Mouse (Mus musculus) Patski (cell line): ENCODE measurements at regions not wholly inside any gene's neighbourhood (a gene's known extent, or its start where the extent isn't known, plus 50 kb on each side); places are given as distances from the start of the nearest gene placed in this dataset.

Experiments
- ATAC-seq: fragments of 100-300 bp; one replicate; pipeline ENCODE4 v1.8.0; 2021
- CTCF ChIA-PET: fragments of 350-600 bp; sonication (Branson Sonifier 250); formaldehyde crosslinking; loops from one replicate; lab custom pipeline; 2022; ENCODE audit warnings: inconsistent platforms; lab: Charles Lee
- POLR2A ChIA-PET: fragments of 350-600 bp; sonication (Branson Sonifier 250); formaldehyde crosslinking; loops from one replicate; lab custom pipeline; 2022; ENCODE audit warnings: antibody characterized with exemption, inconsistent platforms; lab: Charles Lee
- DNase-seq: peaks from one replicate; pipeline ENCODE4 v3.0.0-alpha.2; 2011; ENCODE audit warnings: low read depth, low spot score
- H3K27me3 ChIP-seq: fragments of 371-371 bp; one replicate; pipeline ENCODE4 v1.5.1; 2021
- CTCF ChIP-seq: fragments of 100-300 bp; IDR thresholded peaks from one replicate; pipeline ENCODE4 v1.5.1; 2021
- in situ Hi-C: fragments of 300-500 bp; cut with MboI; formaldehyde crosslinking; loops from 3 replicates; pipeline ENCODE4 v1.11.1; 2018; ENCODE audit warnings: low pct_unique_long_range_greater_than_20kb, mixed read lengths

- CTCF ChIA-PET: no interaction called here
- ATAC-seq (no peak), DNase-seq (no peak)
- POLR2A ChIA-PET: no interaction called here
- peaks cover 5% of the 10 kb centered on the region for H3K27me3 ChIP-seq
- in situ Hi-C loops: no loop called here
- TF ChIP-seq CTCF: no peak
Observed at GRCm38 (mm10) chr11:19596336-19596735, 327.8 kb upstream of the Spred2 start.

- in situ Hi-C loops: no loop called here
- H3K27me3 ChIP-seq: no peaks in the 10 kb centered on the region
- DNase-seq (no peak), ATAC-seq (no peak)
- POLR2A ChIA-PET: no interaction called here
- CTCF ChIA-PET: no interaction called here
- no peak for TF ChIP-seq CTCF
Observed at GRCm38 (mm10) chr11:19599433-19599832, 324.7 kb upstream of the Spred2 start.

GRCm38 (mm10) chr11:19601216-19601938 lies 322.8 kb upstream of the Spred2 start:
- no peak for TF ChIP-seq CTCF
- CTCF ChIA-PET: no interaction called here
- POLR2A ChIA-PET: no interaction called here
- ATAC-seq (no peak), DNase-seq (no peak)
- peaks cover 3% of the 10 kb centered on the region for H3K27me3 ChIP-seq
- in situ Hi-C loops: no loop called here

GRCm38 (mm10) chr11:19602496-19602895 lies 321.7 kb upstream of the Spred2 start:
- in situ Hi-C loops: no loop called here
- peaks cover 3% of the 10 kb centered on the region for H3K27me3 ChIP-seq
- no peak for DNase-seq
- ChIA-PET POLR2A (no interaction called here), CTCF (no interaction called here)
- ATAC-seq: no peak
- no peak for TF ChIP-seq CTCF

GRCm38 (mm10) chr11:19605602-19606001 lies 318.6 kb upstream of the Spred2 start:
- in situ Hi-C loops: no loop called here
- no peak for DNase-seq

GRCm38 (mm10) chr11:19606943-19607342 lies 317.2 kb upstream of the Spred2 start:
- ChIA-PET POLR2A (no interaction called here), CTCF (no interaction called here)
- H3K27me3 ChIP-seq: peaks cover 19% of the 10 kb centered on the region
- in situ Hi-C loops: no loop called here
- no peak for DNase-seq
- ATAC-seq: no peak
- no peak for TF ChIP-seq CTCF

More at GRCm38 (mm10) chr11:19605602-19606001, 318.6 kb upstream of the Spred2 start:
- ATAC-seq: no peak
- CTCF ChIA-PET: no interaction called here
- no peak for TF ChIP-seq CTCF
- H3K27me3 ChIP-seq: peaks cover 10% of the 10 kb centered on the region
- POLR2A ChIA-PET: no interaction called here

GRCm38 (mm10) chr11:19607941-19608340 lies 316.2 kb upstream of the Spred2 start:
- no peak for DNase-seq
- in situ Hi-C loops: no loop called here

GRCm38 (mm10) chr11:19608523-19608922 lies 315.7 kb upstream of the Spred2 start:
- H3K27me3 ChIP-seq: peaks cover 35% of the 10 kb centered on the region
- no peak for TF ChIP-seq CTCF
- no peak for DNase-seq
- CTCF ChIA-PET: no interaction called here
- no peak for ATAC-seq
- in situ Hi-C loops: no loop called here
- POLR2A ChIA-PET: no interaction called here

More at GRCm38 (mm10) chr11:19607941-19608340, 316.2 kb upstream of the Spred2 start:
- H3K27me3 ChIP-seq: peaks cover 29% of the 10 kb centered on the region
- no peak for ATAC-seq
- CTCF ChIA-PET: no interaction called here
- no peak for TF ChIP-seq CTCF
- POLR2A ChIA-PET: no interaction called here

- ATAC-seq (no peak), DNase-seq (no peak)
- in situ Hi-C loops: loop anchor here (10.0 kb wide), 1 partner anchor 154 kb away; no protein-coding TSS in a partner anchor
- POLR2A ChIA-PET: no interaction called here
- TF ChIP-seq CTCF: no peak
- CTCF ChIA-PET: no interaction called here
- H3K27me3 ChIP-seq: peaks cover 35% of the 10 kb centered on the region
Observed at GRCm38 (mm10) chr11:19610559-19610958, 313.6 kb upstream of the Spred2 start.

GRCm38 (mm10) chr11:19611217-19611616 lies 313.0 kb upstream of the Spred2 start:
- DNase-seq: no peak
- ChIA-PET POLR2A (no interaction called here), CTCF (no interaction called here)
- H3K27me3 ChIP-seq: peaks cover 34% of the 10 kb centered on the region
- TF ChIP-seq CTCF: no peak
- ATAC-seq: no peak
- in situ Hi-C loops: loop anchor here (10.0 kb wide), 1 partner anchor 154 kb away; no protein-coding TSS in a partner anchor

- CTCF ChIA-PET: interaction anchor here (1.2 kb wide), 1 partner anchor 23 kb away, joined by 3 read pairs; no protein-coding TSS in a partner anchor
- no peak for TF ChIP-seq CTCF
- H3K27me3 ChIP-seq: peaks cover 27% of the 10 kb centered on the region
- no peak for DNase-seq
- in situ Hi-C loops: loop anchor here (10.0 kb wide), 1 partner anchor 148 kb away; no protein-coding TSS in a partner anchor
- ATAC-seq: no peak
- POLR2A ChIA-PET: no interaction called here
Observed at GRCm38 (mm10) chr11:19616520-19616919, 307.7 kb upstream of the Spred2 start.
